Mouse (Mus musculus): ENCODE measurements around the gene Hhatl. TPM values are rescaled to one million over a fixed set of nuclear protein-coding genes. Genes with fewer than 3 reads are reported as not detected.

The Hhatl gene
- total and polyA plus RNA-seq, 2 experiments from 2014 or later: 0.39 to 1.2 TPM

DNA sequence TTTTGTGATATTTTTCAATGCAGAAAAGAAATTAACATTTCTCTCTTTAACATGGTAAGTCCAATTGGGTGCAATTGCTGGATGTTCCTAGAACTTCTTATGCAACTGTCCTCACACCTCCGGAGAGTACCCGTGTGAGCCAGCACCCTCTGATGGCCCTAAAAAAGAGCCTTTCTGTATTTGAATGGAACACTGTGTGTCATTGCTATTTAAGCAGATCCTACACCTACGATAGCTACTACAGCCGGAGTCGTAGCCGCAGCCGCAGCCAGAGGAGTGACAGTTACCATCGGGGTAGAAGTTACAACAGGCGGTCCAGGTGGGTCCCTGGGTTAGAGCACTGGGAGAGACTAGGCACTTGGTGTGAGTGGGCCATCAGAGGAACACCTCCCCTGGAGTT lies 39.5 kb downstream of the Hhatl start:
- Histone ChIP-seq H3K4me2 (ENCODE audit: low read depth) (no peak overlapping the region), H3K27me3 (ENCODE audit: insufficient read depth, low read length) (no peaks in the 10 kb centered on the region), H3K9ac (no peak overlapping the region), H3K4me3 (ENCODE audit: low read depth, low read length) (no peak overlapping the region), H3K36me3 (ENCODE audit: insufficient read depth) (peaks cover 79% of the 10 kb centered on the region), H3K9me3 (ENCODE audit: low read length) (no peaks in the 10 kb centered on the region), H3K27ac (ENCODE audit: low read depth, low read length) (no peak overlapping the region), H3K4me1 (ENCODE audit: insufficient read depth) (no peaks in the 10 kb centered on the region)
- DNase-seq (no peak), ATAC-seq (no peak)
- TF ChIP-seq CTCF (IDR thresholded peaks at IDR 0.05; ENCODE audit: low read depth): no peak
- WGBS: 94% methylated on average over 9 of the region's 9 CpGs

DNA sequence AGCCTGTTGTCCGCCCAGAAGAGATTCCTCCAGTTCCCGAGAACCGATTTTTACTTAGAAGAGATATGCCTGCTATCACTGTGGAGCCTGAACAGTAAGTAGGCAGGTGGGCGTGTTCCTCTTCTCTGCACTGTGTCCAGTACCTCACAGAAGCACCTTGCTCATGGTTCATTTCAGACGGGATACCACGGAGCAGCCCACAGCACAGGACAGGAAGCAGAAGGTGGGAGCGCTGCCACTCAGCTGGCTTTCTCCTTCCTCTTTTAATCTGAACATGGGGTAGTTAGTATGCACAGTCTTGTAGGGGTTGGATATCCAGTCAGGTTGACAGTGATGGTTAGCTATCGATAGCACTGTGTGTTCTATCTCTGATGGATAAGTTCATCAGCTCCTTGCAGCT lies 48.3 kb downstream of the Hhatl start:
- Histone ChIP-seq H3K4me3 (ENCODE audit: low read depth, low read length) (no peak overlapping the region), H3K9ac (no peak overlapping the region), H3K27ac (ENCODE audit: low read depth, low read length) (no peak overlapping the region), H3K9me3 (ENCODE audit: low read length) (no peaks in the 10 kb centered on the region), H3K4me1 (ENCODE audit: insufficient read depth) (no peaks in the 10 kb centered on the region), H3K36me3 (ENCODE audit: insufficient read depth) (peaks cover 74% of the 10 kb centered on the region), H3K4me2 (ENCODE audit: low read depth) (no peak overlapping the region), H3K27me3 (ENCODE audit: insufficient read depth, low read length) (no peaks in the 10 kb centered on the region)
- no peak for ATAC-seq
- TF ChIP-seq CTCF (IDR thresholded peaks at IDR 0.05; ENCODE audit: low read depth): no peak
- WGBS: 91% methylated on average over 8 of the region's 8 CpGs
- no peak for DNase-seq

DNA sequence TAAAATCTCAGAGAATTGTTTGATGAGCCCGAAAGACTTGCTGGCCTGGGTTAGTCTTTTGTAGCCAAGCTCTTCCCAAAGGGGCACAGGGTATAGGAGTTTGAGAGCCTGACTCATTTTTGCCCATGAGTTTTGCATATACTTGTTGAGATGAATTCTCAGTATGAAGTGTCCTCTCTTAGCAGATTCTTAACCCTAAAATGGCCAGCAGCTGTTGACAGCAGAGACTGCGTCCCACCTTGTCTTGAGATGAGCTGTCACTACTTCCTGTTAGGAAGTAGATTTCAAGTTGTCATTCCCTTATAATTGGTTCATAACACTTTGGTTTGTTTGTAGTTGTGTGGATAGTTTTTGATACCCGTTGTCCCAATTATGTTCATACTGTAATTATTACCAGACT lies 51.1 kb downstream of the Hhatl start:
- ATAC-seq: no peak
- no peak for TF ChIP-seq CTCF (IDR thresholded peaks at IDR 0.05; ENCODE audit: low read depth)
- Histone ChIP-seq H3K27me3 (ENCODE audit: insufficient read depth, low read length) (no peaks in the 10 kb centered on the region), H3K36me3 (ENCODE audit: insufficient read depth) (peaks cover 46% of the 10 kb centered on the region), H3K9me3 (ENCODE audit: low read length) (no peaks in the 10 kb centered on the region), H3K4me3 (ENCODE audit: low read depth, low read length) (no peak overlapping the region), H3K9ac (no peak overlapping the region), H3K4me2 (ENCODE audit: low read depth) (no peak overlapping the region), H3K27ac (ENCODE audit: low read depth, low read length) (no peak overlapping the region), H3K4me1 (ENCODE audit: insufficient read depth) (no peaks in the 10 kb centered on the region)
- 95% methylated on average over 3 of the region's 3 CpGs for WGBS
- DNase-seq: no peak

DNA sequence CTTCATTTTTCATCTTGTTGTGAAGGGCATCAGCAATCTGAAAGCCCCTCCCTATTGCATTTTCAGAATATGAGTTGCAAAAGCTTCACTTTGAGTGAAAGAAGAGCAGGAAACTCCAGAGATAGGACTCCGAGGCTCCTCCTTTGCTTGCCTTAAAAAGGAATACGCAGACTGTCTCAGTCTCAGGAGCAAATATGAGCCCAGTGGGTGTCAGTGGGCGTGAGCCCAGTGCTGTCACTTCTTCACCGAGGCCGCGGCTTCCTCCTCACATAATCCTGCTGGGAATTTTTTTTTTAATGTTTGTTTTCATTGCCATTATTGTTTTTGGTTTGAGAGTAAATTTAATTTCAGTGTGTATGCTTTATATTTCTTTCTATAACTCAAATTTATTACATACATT lies 51.8 kb downstream of the Hhatl start:
- TF ChIP-seq CTCF (IDR thresholded peaks at IDR 0.05; ENCODE audit: low read depth): no peak
- WGBS: 89% methylated on average over 6 of the region's 6 CpGs

More for the DNA sequence above, 51.8 kb downstream of the Hhatl start:
- H3K27me3 ChIP-seq (ENCODE audit: insufficient read depth, low read length): no peaks in the 10 kb centered on the region
- no peak overlapping the region for H3K27ac ChIP-seq (ENCODE audit: low read depth, low read length)
- H3K9ac ChIP-seq: no peak overlapping the region
- H3K36me3 ChIP-seq (ENCODE audit: insufficient read depth): peaks cover 42% of the 10 kb centered on the region
- no peaks in the 10 kb centered on the region for H3K4me1 ChIP-seq (ENCODE audit: insufficient read depth)
- no peak for DNase-seq
- no peaks in the 10 kb centered on the region for H3K9me3 ChIP-seq (ENCODE audit: low read length)
- ATAC-seq: no peak
- H3K4me3 ChIP-seq (ENCODE audit: low read depth, low read length): no peak overlapping the region
- H3K4me2 ChIP-seq (ENCODE audit: low read depth): no peak overlapping the region

Other genes starting within 250 kb of the Hhatl start
- 0.46 TPM in 1 of 2 replicates, not detected in the other for gene Lyzl4, start 150.4 kb downstream of the Hhatl start, total RNA-seq (2014; rRNA removed)
- gene Lyzl4, start 150.4 kb downstream of the Hhatl start, polyA plus RNA-seq (2015; fragmentation: Nextera tagmentation; extraction: Ambion mirVana): 0.25 TPM in 1 of 2 replicates, not detected in the other
- 0.48 and 1.5 TPM in 2 replicates for gene Vipr1, start 149.8 kb downstream of the Hhatl start, total RNA-seq (2014; rRNA removed)
- 0.34 and 0.89 TPM in 2 replicates for gene Vipr1, start 149.8 kb downstream of the Hhatl start, polyA plus RNA-seq (2015; fragmentation: Nextera tagmentation; extraction: Ambion mirVana)
- 21.2 and 24.8 TPM in 2 replicates for gene Sec22c, start 87.0 kb downstream of the Hhatl start, total RNA-seq (2014; rRNA removed)
- 22.2 and 36.3 TPM in 2 replicates for gene Sec22c, start 87.0 kb downstream of the Hhatl start, polyA plus RNA-seq (2015; fragmentation: Nextera tagmentation; extraction: Ambion mirVana)
- gene Ss18l2, start 82.2 kb downstream of the Hhatl start, total RNA-seq (2014; rRNA removed): 69.5 and 104 TPM in 2 replicates
- gene Ss18l2, start 82.2 kb downstream of the Hhatl start, polyA plus RNA-seq (2015; fragmentation: Nextera tagmentation; extraction: Ambion mirVana): 185 and 241 TPM in 2 replicates
- 79.8 and 97.3 TPM in 2 replicates for gene Nktr, start 73.3 kb downstream of the Hhatl start, total RNA-seq (2014; rRNA removed)
- gene Nktr, start 73.3 kb downstream of the Hhatl start, polyA plus RNA-seq (2015; fragmentation: Nextera tagmentation; extraction: Ambion mirVana): 31.3 and 43.2 TPM in 2 replicates
- 44.6 and 48.8 TPM in 2 replicates for gene Zfp651, start 33.2 kb downstream of the Hhatl start, total RNA-seq (2014; rRNA removed)
- gene Zfp651, start 33.2 kb downstream of the Hhatl start, polyA plus RNA-seq (2015; fragmentation: Nextera tagmentation; extraction: Ambion mirVana): 16.3 and 17.5 TPM in 2 replicates
- 2.7 and 2.8 TPM in 2 replicates for gene Klhl40, start 14.9 kb downstream of the Hhatl start, total RNA-seq (2014; rRNA removed)
- gene Klhl40, start 14.9 kb downstream of the Hhatl start, polyA plus RNA-seq (2015; fragmentation: Nextera tagmentation; extraction: Ambion mirVana): 1.7 and 2.0 TPM in 2 replicates
- gene Ccdc13, start 47.0 kb upstream of the Hhatl start, total RNA-seq (2014; rRNA removed): 4.3 and 5.2 TPM in 2 replicates
- 3.6 and 4.7 TPM in 2 replicates for gene Ccdc13, start 47.0 kb upstream of the Hhatl start, polyA plus RNA-seq (2015; fragmentation: Nextera tagmentation; extraction: Ambion mirVana)
- gene Higd1a, start 65.9 kb upstream of the Hhatl start, total RNA-seq (2014; rRNA removed): 35.1 and 35.9 TPM in 2 replicates
- 134 and 146 TPM in 2 replicates for gene Higd1a, start 65.9 kb upstream of the Hhatl start, polyA plus RNA-seq (2015; fragmentation: Nextera tagmentation; extraction: Ambion mirVana)
- 2.1 TPM in 2 replicates for gene Ackr2, start 105.8 kb upstream of the Hhatl start, total RNA-seq (2014; rRNA removed)
- 0.84 and 1.4 TPM in 2 replicates for gene Ackr2, start 105.8 kb upstream of the Hhatl start, polyA plus RNA-seq (2015; fragmentation: Nextera tagmentation; extraction: Ambion mirVana)
- gene Cyp8b1, start 123.8 kb upstream of the Hhatl start, total RNA-seq (2014; rRNA removed): not detected in 2 replicates
- gene Cyp8b1, start 123.8 kb upstream of the Hhatl start, polyA plus RNA-seq (2015; fragmentation: Nextera tagmentation; extraction: Ambion mirVana): not detected in 2 replicates
- gene Fam198a, start 158.5 kb upstream of the Hhatl start, total RNA-seq (2014; rRNA removed): 2.5 and 5.7 TPM in 2 replicates
- 1.3 and 1.6 TPM in 2 replicates for gene Fam198a, start 158.5 kb upstream of the Hhatl start, polyA plus RNA-seq (2015; fragmentation: Nextera tagmentation; extraction: Ambion mirVana)
- 64.6 and 85.7 TPM in 2 replicates for gene Pomgnt2, start 204.6 kb upstream of the Hhatl start, total RNA-seq (2014; rRNA removed)
- 28.3 and 35.6 TPM in 2 replicates for gene Pomgnt2, start 204.6 kb upstream of the Hhatl start, polyA plus RNA-seq (2015; fragmentation: Nextera tagmentation; extraction: Ambion mirVana)

All from forebrain, postnatal 0 days (tissue).